Mouse (Mus musculus): ENCODE results near the gene Olfr1532-ps1.
"Not testable (repeated sequence)": the region's sequence is repeated elsewhere in the genome, so short reads cannot be mapped to it uniquely, and the experiment has no call there.

The Olfr1532-ps1 gene

DNA sequence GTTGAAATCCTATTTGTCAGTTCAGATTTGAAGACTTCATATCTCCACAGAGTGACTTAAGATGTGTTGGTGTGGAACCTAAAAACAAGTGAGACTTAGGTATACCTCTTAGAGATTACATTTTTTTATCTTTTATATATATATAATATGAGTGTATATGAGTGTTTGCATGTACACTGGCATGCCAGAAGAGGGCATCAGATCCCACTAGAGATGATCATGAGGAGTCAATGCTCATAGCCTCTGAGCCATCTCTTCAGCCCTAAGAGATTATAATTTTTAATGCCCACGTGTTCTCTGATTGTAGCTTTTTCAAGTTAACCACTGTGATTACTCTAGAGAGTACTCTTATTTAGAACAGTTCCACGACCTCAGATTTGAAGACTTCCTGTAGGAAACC, at the start of gene Olfr1532-ps1:
Olfr1532-ps1 (plus strand) TSS at position 326 of the 400 bp plus-strand sequence.
- DNase-seq = no peak

DNA sequence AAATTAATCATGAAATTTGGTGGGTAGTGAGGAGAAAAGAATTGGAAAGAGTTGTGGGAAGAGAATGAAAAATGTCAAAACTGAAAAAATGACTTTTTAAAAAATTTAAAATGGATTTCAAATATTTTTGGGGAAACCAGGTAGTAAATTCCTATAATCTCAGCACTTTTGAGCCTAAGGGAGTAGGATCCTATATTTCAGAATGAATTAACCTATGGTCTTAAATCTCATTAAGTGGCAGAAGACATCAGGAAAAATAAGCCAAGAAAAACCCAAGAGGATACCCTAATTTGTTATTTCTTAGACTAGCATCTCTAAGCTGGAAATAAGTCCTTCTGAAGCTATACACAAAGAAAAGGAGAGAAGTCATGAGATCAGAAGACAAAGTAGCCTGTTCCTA, 44.9 kb upstream of the Olfr1532-ps1 start, which contains the start of gene Olfr704:
Olfr704 (plus strand) TSS at position 301 of the 400 bp plus-strand sequence.
- DNase-seq = no peak

GRCm38 (mm10) chr7:106876791-106877190, 31.0 kb upstream of the Olfr1532-ps1 start, which contains the start of gene Olfr705:
Olfr705 (minus strand) TSS chr7:106876891.
- no peak for DNase-seq

GRCm38 (mm10) chr7:106888062-106888461, 19.7 kb upstream of the Olfr1532-ps1 start, which contains the start of gene Olfr706:
Olfr706 (minus strand) TSS chr7:106888162.
- no peak for DNase-seq

GRCm38 (mm10) chr7:106901141-106901540, 6.7 kb upstream of the Olfr1532-ps1 start, which contains the start of gene Olfr707:
Olfr707 (minus strand) TSS chr7:106901241.
- not testable (repeated sequence) for DNase-seq

DNA sequence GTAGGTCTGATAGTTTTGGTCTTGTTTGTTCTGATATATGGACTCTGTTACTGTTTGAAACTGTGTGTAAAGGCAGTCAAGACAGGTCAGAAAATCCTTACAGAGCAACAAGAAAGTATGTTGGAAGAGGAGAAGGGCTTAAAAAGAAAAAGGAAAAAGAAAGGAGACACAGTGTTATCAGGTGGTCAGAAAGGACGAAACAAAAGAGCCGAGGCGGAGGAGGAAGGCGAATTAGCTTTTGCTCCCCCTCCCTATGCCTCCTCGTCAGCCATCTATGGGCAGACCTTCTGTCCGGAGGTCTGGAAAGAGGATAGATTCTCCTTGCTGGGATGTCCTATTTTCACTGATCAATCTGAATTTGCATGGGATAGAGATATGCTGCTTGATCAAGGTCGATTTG, 13.2 kb downstream of the Olfr1532-ps1 start:
- DNase-seq = not testable (repeated sequence)

- no peak for DNase-seq
Measured at GRCm38 (mm10) chr7:106932119-106932518, 24.3 kb downstream of the Olfr1532-ps1 start, which contains the start of gene Olfr709-ps1. Olfr709-ps1 (minus strand) TSS chr7:106932219.

DNA sequence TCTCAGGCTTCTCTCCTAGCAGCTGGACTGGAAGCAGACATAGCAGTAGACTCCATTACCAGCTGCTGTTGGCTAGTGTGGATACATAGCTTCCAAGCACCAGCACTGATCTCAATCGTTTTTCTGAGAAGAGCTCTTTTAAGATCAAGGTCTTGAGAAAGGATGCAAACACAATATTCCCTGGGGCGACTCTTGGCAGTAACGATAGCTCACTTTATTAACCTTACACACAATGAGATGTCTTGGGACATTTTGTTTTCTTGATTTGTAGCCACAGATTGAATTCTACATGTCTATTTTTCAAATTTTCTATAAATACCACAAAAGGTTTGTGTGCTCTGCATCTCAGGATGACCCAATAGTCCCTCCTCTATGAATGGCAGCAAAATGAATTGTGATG, 40.4 kb downstream of the Olfr1532-ps1 start, which contains the start of gene Olfr710:
Olfr710 (minus strand) TSS at position 101 of the 400 bp plus-strand sequence.
- no peak for DNase-seq

GRCm38 (mm10) chr7:106963837-106964236, 56.0 kb downstream of the Olfr1532-ps1 start, which contains the start of gene Olfr6:
Olfr6 (minus strand) TSS chr7:106963937.
- no peak for DNase-seq

Data from spleen, adult 18-20 months (tissue).